Mouse (Mus musculus) gastrocnemius, adult 18-20 months (tissue): ENCODE measurements around the gene Mrpl18. TPM values are rescaled to one million over a fixed set of nuclear protein-coding genes. Genes with fewer than 3 reads are reported as not detected.
"Not testable (repeated sequence)": the region's sequence is repeated elsewhere in the genome, so short reads cannot be mapped to it uniquely, and the experiment has no call there.

Source experiments
- DNase-seq: peaks from one replicate; pipeline ENCODE4 v3.0.0; 2021; ENCODE audit warnings: low spot score
- long read RNA-seq, 2 experiments: library from polyadenylated mRNA; stranded (forward); transcript quantifications; one replicate each; pipeline ENCODE4 v2.0.0; 2021
- total RNA-seq, 2 experiments: library from RNA; stranded (reverse); gene quantifications; 2 replicates each; pipeline ENCODE4 v1.2.3; 2021

Gene Mrpl18
- 100 to 1,000 TPM; 103 to 121 TPM for total RNA-seq
- long read RNA-seq, experiment 1, transcript Mrpl18-201 (4 exons, 1,219 nt) = major isoform, 142 of 148 reads
- long read RNA-seq, experiment 1, partial matches to known transcripts = 2 of 148 reads
- long read RNA-seq, experiment 1, other reads (novel, unspliced or antisense) = 4 of 148 reads
- long read RNA-seq, experiment 2, transcript Mrpl18-201 (4 exons, 1,219 nt) = major isoform, 113 of 117 reads
- long read RNA-seq, experiment 2, partial matches to known transcripts = 3 of 117 reads
- long read RNA-seq, experiment 2, other reads (novel, unspliced or antisense) = 1 of 117 reads

- peak; percentile 99 for DNase-seq
Observed at GRCm38 (mm10) chr17:12915881-12916583, at the start of gene Mrpl18. TSS of gene Mrpl18 (minus strand) at chr17:12916345.

- DNase-seq = no peak
Observed at GRCm38 (mm10) chr17:12963476-12963875, 47.3 kb upstream of the Mrpl18 start.

GRCm38 (mm10) chr17:12960331-12960873, 44.3 kb upstream of the Mrpl18 start, which contains the start of gene Acat2:
TSS of gene Acat2 (minus strand) at chr17:12960747.
- peak; percentile 92 for DNase-seq

- not testable (repeated sequence) for DNase-seq
Observed at GRCm38 (mm10) chr17:12959377-12959776, 43.2 kb upstream of the Mrpl18 start.

- DNase-seq = no peak
Observed at GRCm38 (mm10) chr17:12956664-12957063, 40.5 kb upstream of the Mrpl18 start.

GRCm38 (mm10) chr17:12949669-12950068, 33.5 kb upstream of the Mrpl18 start:
- no peak for DNase-seq

- no peak for DNase-seq
Observed at GRCm38 (mm10) chr17:12942459-12943162, 26.5 kb upstream of the Mrpl18 start.

- DNase-seq = no peak
Observed at GRCm38 (mm10) chr17:12941543-12942260, 25.6 kb upstream of the Mrpl18 start.

GRCm38 (mm10) chr17:12940151-12940805, 24.1 kb upstream of the Mrpl18 start, which contains the start of gene Acat3:
TSS of gene Acat3 (minus strand) at chr17:12940600.
- no peak for DNase-seq

GRCm38 (mm10) chr17:12939377-12940148, 23.4 kb upstream of the Mrpl18 start:
- not testable (repeated sequence) for DNase-seq

- no peak for DNase-seq
Observed at GRCm38 (mm10) chr17:12938077-12938476, 21.9 kb upstream of the Mrpl18 start.

GRCm38 (mm10) chr17:12937412-12937970, 21.3 kb upstream of the Mrpl18 start:
- no peak for DNase-seq

GRCm38 (mm10) chr17:12935719-12936118, 19.6 kb upstream of the Mrpl18 start:
- no peak for DNase-seq

- not testable (repeated sequence) for DNase-seq
Observed at GRCm38 (mm10) chr17:12931576-12931975, 15.4 kb upstream of the Mrpl18 start.

GRCm38 (mm10) chr17:12925703-12926180, 9.6 kb upstream of the Mrpl18 start:
- DNase-seq = no peak

- no peak for DNase-seq
Observed at GRCm38 (mm10) chr17:12925001-12925400, 8.9 kb upstream of the Mrpl18 start.

GRCm38 (mm10) chr17:12921073-12921472, 4.9 kb upstream of the Mrpl18 start:
- no peak for DNase-seq

GRCm38 (mm10) chr17:12916588-12917380, 639 bp upstream of the Mrpl18 start:
- DNase-seq = no peak
